Mouse (Mus musculus): ENCODE results near the gene Dlg4. TPM values are rescaled to one million over a fixed set of nuclear protein-coding genes. Genes with fewer than 3 reads are reported as not detected.

Gene Dlg4
- total and polyA plus RNA-seq, 3 experiments = 6.5 to 24.7 TPM; not detected in 1

DNA sequence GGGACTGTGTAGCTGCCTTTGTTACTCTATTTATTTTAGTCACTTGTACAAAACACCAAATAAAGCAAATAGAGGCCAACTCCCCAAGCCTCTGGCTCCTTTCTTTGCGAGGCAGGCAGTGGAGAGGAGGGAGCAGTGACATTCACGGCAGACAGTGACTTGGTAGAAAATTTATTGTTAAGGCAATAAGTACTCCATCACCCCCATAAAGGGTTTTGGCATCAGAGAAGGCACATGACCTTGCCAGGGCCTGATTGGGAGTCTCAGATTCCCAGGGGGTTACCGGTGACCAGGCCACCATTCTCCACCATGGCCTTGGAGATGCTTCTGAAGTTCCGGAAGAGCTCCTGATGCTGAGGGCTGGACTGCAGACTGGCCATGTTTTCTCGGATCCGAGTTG, 6.7 kb upstream of the Dlg4 start:
- Histone ChIP-seq H3K9me3 (replicated peaks; ENCODE audit: insufficient read depth, low read length) (no peaks in the 10 kb centered on the region), H3K9ac (ENCODE audit: control insufficient read depth, low read depth, low read length, poor library complexity, severe bottlenecking) (no peak overlapping the region), H3K27me3 (ENCODE audit: control insufficient read depth in 1 of 2, insufficient read depth in 2 of 2, low read length in 2 of 2) (no peaks in the 10 kb centered on the region), H3K27ac (ENCODE audit: control insufficient read depth, low read depth, low read length) (no peak overlapping the region), H3K4me1 (ENCODE audit: control insufficient read depth in 1 of 2, insufficient read depth in 2 of 2, low read length in 2 of 2) (peaks cover 0 to 4% of the 10 kb centered on the region in 2 experiments; a peak in 2 of 4 replicates), H3K36me3 (ENCODE audit: control insufficient read depth in 1 of 2, insufficient read depth in 2 of 2, low read length in 2 of 2) (peaks cover 4% of the 10 kb centered on the region in 2 experiments; a peak in 3 of 4 replicates), H3K4me3 (ENCODE audit: control insufficient read depth in 1 of 2, insufficient read depth in 1 of 2, low read depth in 2 of 2, low read length in 2 of 2) (no peak overlapping the region), H3K79me2 (ENCODE audit: control insufficient read depth, insufficient read depth, low read length, poor library complexity) (peaks cover 2% of the 10 kb centered on the region; the same call in 1 of the 2 replicates)
- TF ChIP-seq MYC (IDR thresholded peaks at IDR 0.05; ENCODE audit: low read depth, low read length) = no peak
- TF ChIP-seq POLR2AphosphoS2 (IDR thresholded peaks at IDR 0.05; ENCODE audit: low read length) = no peak; the same call in 1 of the 2 replicates
- TF ChIP-seq MAFK (IDR thresholded peaks at IDR 0.05; ENCODE audit: borderline replicate concordance, low read depth, low read length) = no peak
- TF ChIP-seq CHD2 (IDR thresholded peaks at IDR 0.05; ENCODE audit: low read length) = no peak
- no peak for TF ChIP-seq TAL1 (IDR thresholded peaks at IDR 0.05; ENCODE audit: low read length)
- no peak for TF ChIP-seq MEF2A (IDR thresholded peaks at IDR 0.05; ENCODE audit: extremely low read depth, insufficient replicate concordance, low read depth, low read length, poor library complexity, severe bottlenecking)
- TF ChIP-seq UBTF (IDR thresholded peaks at IDR 0.05; ENCODE audit: borderline replicate concordance, insufficient read depth, low read depth, low read length) = no peak
- TF ChIP-seq CHD1 (IDR thresholded peaks at IDR 0.05; ENCODE audit: low read depth, low read length) = no peak
- TF ChIP-seq MAX (IDR thresholded peaks at IDR 0.05; ENCODE audit: low read length) = no peak
- TF ChIP-seq ELF1 (IDR thresholded peaks at IDR 0.05; ENCODE audit: low read depth, low read length) = no peak
- TF ChIP-seq ZMIZ1 (IDR thresholded peaks at IDR 0.05; ENCODE audit: low read depth, low read length) = no peak
- TF ChIP-seq POLR2A (IDR thresholded peaks at IDR 0.05; ENCODE audit: control insufficient read depth in 1 of 2, insufficient read depth in 1 of 2, low read depth in 1 of 2, low read length in 2 of 2, poor library complexity in 1 of 2) = no peak
- TF ChIP-seq NRF1 (IDR thresholded peaks at IDR 0.05; ENCODE audit: insufficient read depth, low read depth, low read length, poor library complexity, severe bottlenecking) = no peak
- no peak for TF ChIP-seq HCFC1 (IDR thresholded peaks at IDR 0.05; ENCODE audit: low read depth, low read length)
- TF ChIP-seq RAD21 (IDR thresholded peaks at IDR 0.05; ENCODE audit: low read depth, low read length) = no peak
- no peak for DNase-seq (ENCODE audit: low read depth, low spot score)

DNA sequence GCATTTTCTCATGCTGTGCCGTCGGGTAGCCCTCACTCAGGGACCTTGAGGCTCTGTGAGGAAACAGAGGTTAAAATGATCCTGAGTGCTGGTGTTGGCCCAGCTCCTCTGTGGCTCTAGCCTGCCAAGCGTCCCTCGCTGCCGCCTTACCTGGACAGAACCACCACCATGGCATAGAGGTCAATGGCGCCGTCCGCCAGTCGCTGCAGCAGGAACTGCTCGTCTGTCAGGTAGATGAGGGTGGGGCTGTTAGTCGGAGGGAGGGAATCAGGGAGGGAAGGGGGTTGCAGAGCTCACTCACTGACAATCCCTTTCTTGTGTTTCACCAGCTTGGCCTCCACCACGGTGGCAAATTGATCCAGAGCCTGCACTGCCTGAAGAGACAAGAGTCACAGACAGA, 6.2 kb upstream of the Dlg4 start:
- DNase-seq (ENCODE audit: low read depth, low spot score) = no peak
- Histone ChIP-seq H3K79me2 (ENCODE audit: control insufficient read depth, insufficient read depth, low read length, poor library complexity) (peaks cover 3% of the 10 kb centered on the region; the same call in 1 of the 2 replicates), H3K9me3 (replicated peaks; ENCODE audit: insufficient read depth, low read length) (no peaks in the 10 kb centered on the region), H3K4me3 (ENCODE audit: control insufficient read depth in 1 of 2, insufficient read depth in 1 of 2, low read depth in 2 of 2, low read length in 2 of 2) (no peak overlapping the region), H3K4me1 (ENCODE audit: control insufficient read depth in 1 of 2, insufficient read depth in 2 of 2, low read length in 2 of 2) (peaks cover 2 to 4% of the 10 kb centered on the region in 2 experiments; a peak in 3 of 4 replicates), H3K9ac (ENCODE audit: control insufficient read depth, low read depth, low read length, poor library complexity, severe bottlenecking) (no peak overlapping the region), H3K36me3 (ENCODE audit: control insufficient read depth in 1 of 2, insufficient read depth in 2 of 2, low read length in 2 of 2) (peaks cover 4 to 5% of the 10 kb centered on the region in 2 experiments), H3K27me3 (ENCODE audit: control insufficient read depth in 1 of 2, insufficient read depth in 2 of 2, low read length in 2 of 2) (no peaks in the 10 kb centered on the region), H3K27ac (ENCODE audit: control insufficient read depth, low read depth, low read length) (no peak overlapping the region)
- TF ChIP-seq MXI1 (IDR thresholded peaks at IDR 0.05; ENCODE audit: low read depth, low read length) (no peak), RAD21 (IDR thresholded peaks at IDR 0.05; ENCODE audit: low read depth, low read length) (no peak), ZC3H11A (IDR thresholded peaks at IDR 0.05; ENCODE audit: low read depth, low read length) (no peak), RCOR1 (IDR thresholded peaks at IDR 0.05; ENCODE audit: low read depth, low read length) (no peak), SIN3A (IDR thresholded peaks at IDR 0.05; ENCODE audit: low read length) (no peak), CTCF (IDR thresholded peaks at IDR 0.05 in 2 of 3, conservative IDR thresholded peaks at IDR 0.05 in 1 of 3; ENCODE audit: control insufficient read depth in 1 of 3, insufficient read depth in 1 of 3, low read depth in 2 of 3, low read length in 3 of 3, poor library complexity in 1 of 3, severe bottlenecking in 1 of 3) (no peak), BHLHE40 (IDR thresholded peaks at IDR 0.05; ENCODE audit: borderline replicate concordance, low read depth, low read length) (no peak), POLR2A (IDR thresholded peaks at IDR 0.05; ENCODE audit: control insufficient read depth in 1 of 2, insufficient read depth in 1 of 2, low read depth in 1 of 2, low read length in 2 of 2, poor library complexity in 1 of 2) (no peak), MYB (IDR thresholded peaks at IDR 0.05; ENCODE audit: low read depth, low read length) (no peak), ZNF384 (IDR thresholded peaks at IDR 0.05; ENCODE audit: low read depth, low read length) (no peak), NRF1 (IDR thresholded peaks at IDR 0.05; ENCODE audit: insufficient read depth, low read depth, low read length, poor library complexity, severe bottlenecking) (no peak), USF1 (IDR thresholded peaks at IDR 0.05; ENCODE audit: low read depth, low read length) (no peak)

All from MEL (cell line).